Mouse (Mus musculus) embryo, embryonic 9.5 days (tissue): ENCODE data around the gene Dmrta2.
A peak's percentile ranks its signal among the peaks of the same experiment; 100 is the strongest.

Experiments used
- DNase-seq: peaks from one replicate; pipeline ENCODE4 v3.0.0-alpha.2; 2017; ENCODE audit errors: extremely low spot score

Gene Dmrta2

GRCm38 (mm10) chr4:109977148-109978067 lies at the start of gene Dmrta2:
Gene Dmrta2, plus strand, starts transcription at chr4:109978053.
- peak; percentile 86 for DNase-seq

GRCm38 (mm10) chr4:109929058-109929457 lies 48.8 kb upstream of the Dmrta2 start:
- no peak for DNase-seq

- DNase-seq, result no peak
These were observed 47.4 kb upstream of the Dmrta2 start for GRCm38 (mm10) chr4:109930445-109930844.

- no peak for DNase-seq
These were observed 46.9 kb upstream of the Dmrta2 start for GRCm38 (mm10) chr4:109930935-109931334.

GRCm38 (mm10) chr4:109936557-109936956 lies 41.3 kb upstream of the Dmrta2 start:
- no peak for DNase-seq

GRCm38 (mm10) chr4:109939291-109939690 lies 38.6 kb upstream of the Dmrta2 start:
- no peak for DNase-seq

GRCm38 (mm10) chr4:109945554-109945953 lies 32.3 kb upstream of the Dmrta2 start:
- no peak for DNase-seq

- no peak for DNase-seq
These were observed 28.5 kb upstream of the Dmrta2 start for GRCm38 (mm10) chr4:109949307-109949706.

GRCm38 (mm10) chr4:109953509-109953908 lies 24.3 kb upstream of the Dmrta2 start:
- no peak for DNase-seq

GRCm38 (mm10) chr4:109960201-109960935 lies 17.5 kb upstream of the Dmrta2 start:
- no peak for DNase-seq

GRCm38 (mm10) chr4:109963570-109964279 lies 14.1 kb upstream of the Dmrta2 start:
- DNase-seq, result no peak

- no peak for DNase-seq
These were observed 8.3 kb upstream of the Dmrta2 start for GRCm38 (mm10) chr4:109969561-109969960.

GRCm38 (mm10) chr4:109973991-109974654 lies 3.7 kb upstream of the Dmrta2 start:
- no peak for DNase-seq

GRCm38 (mm10) chr4:109974655-109975380 lies 3.0 kb upstream of the Dmrta2 start:
- DNase-seq, result peak; percentile 39

GRCm38 (mm10) chr4:109975381-109976240 lies 2.2 kb upstream of the Dmrta2 start:
- DNase-seq, result peak; percentile 24

GRCm38 (mm10) chr4:109976273-109977147 lies 1.3 kb upstream of the Dmrta2 start:
- peak; percentile 47 for DNase-seq

GRCm38 (mm10) chr4:109978068-109978857 lies 410 bp downstream of the Dmrta2 start:
- peak; percentile 40 for DNase-seq

GRCm38 (mm10) chr4:109978858-109979340 lies 1.0 kb downstream of the Dmrta2 start:
- DNase-seq, result peak; percentile 12
